ENCODE assay signal across 13 mouse cellular contexts in the genomic region with DNA sequence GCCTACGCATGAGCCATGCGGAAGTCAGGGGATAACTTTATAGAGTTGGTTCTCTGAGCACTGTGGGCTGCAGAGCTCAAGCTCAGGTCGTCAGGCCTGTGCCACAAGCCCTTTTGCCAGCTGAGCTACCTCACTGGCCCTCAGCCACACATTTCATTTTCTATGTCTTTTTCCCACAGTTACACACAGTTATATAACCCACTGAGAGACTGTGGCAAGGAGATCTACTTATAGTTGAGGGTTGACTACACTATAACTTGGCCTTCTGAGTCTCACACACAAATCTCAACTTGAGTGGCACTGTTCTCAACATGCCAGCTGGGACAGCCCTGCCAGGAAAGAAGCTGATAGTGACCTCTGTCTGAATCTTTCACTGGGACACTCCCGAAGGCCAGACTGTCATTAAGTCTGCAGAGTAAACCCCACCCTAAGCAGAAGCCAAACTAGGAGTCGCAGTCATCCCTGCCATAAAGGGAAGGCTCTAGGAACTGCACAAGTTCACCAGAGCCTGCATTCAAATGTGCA. TPM values are rescaled to one million over a fixed set of nuclear protein-coding genes. Genes with fewer than 3 reads are reported as not detected.
DNase-seq lines count a peak whose midpoint lies in the region; ATAC-seq and TF ChIP-seq lines count a peak whose summit lies in the region.
"Had no signal": no experiment of that assay in that cellular context is flagged by ENCODE, and none has a peak within 500 bp of the region (broad histone marks: within the 10 kb centered on the region; RNA-seq: fewer than 3 reads in every experiment).

No protein-coding gene starts in this region.

- TF ChIP-seq EP300 in lung, postnatal 0 days (IDR thresholded peaks at IDR 0.05), result no peak

- ATAC-seq in lung, postnatal 0 days, result no peak
- ATAC-seq in heart, embryonic 16.5 days (replicated peaks; ENCODE audit: extremely low read depth, insufficient read depth, low FRiP score), result no peak
- ATAC-seq in stomach, embryonic 16.5 days (ENCODE audit: insufficient read depth, low FRiP score), result no peak
- ATAC-seq in forebrain, postnatal 0 days, result no peak

- no peak for TF ChIP-seq POLR2A in thymus, adult 2 months (IDR thresholded peaks at IDR 0.05; ENCODE audit: control insufficient read depth, extremely low read depth, insufficient read depth, low read length, poor library complexity)

- no peaks in the 10 kb centered on the region for H3K9me3 ChIP-seq in lung, postnatal 0 days (ENCODE audit: low read length)
- no peaks in the 10 kb centered on the region for H3K9me3 ChIP-seq in heart, embryonic 16.5 days (replicated peaks; ENCODE audit: control insufficient read depth, low read length)
- no peaks in the 10 kb centered on the region for H3K9me3 ChIP-seq in stomach, embryonic 16.5 days (replicated peaks; ENCODE audit: control insufficient read depth, low read length)
- no peaks in the 10 kb centered on the region for H3K9me3 ChIP-seq in forebrain, postnatal 0 days (ENCODE audit: low read length)
- H3K9me3 ChIP-seq: midbrain, embryonic 10.5 days had no signal

- no peak overlapping the region for H3K4me3 ChIP-seq in lung, postnatal 0 days (ENCODE audit: low read depth, low read length)
- no peak overlapping the region for H3K4me3 ChIP-seq in heart, embryonic 16.5 days (ENCODE audit: low read length)
- H3K4me3 ChIP-seq in stomach, embryonic 16.5 days (replicated peaks; ENCODE audit: low read length), result no peak overlapping the region
- H3K4me3 ChIP-seq in forebrain, postnatal 0 days (ENCODE audit: low read depth, low read length), result no peak overlapping the region
- no peak overlapping the region for H3K4me3 ChIP-seq in thymus, adult 2 months (ENCODE audit: control insufficient read depth, insufficient read depth, low read length)
- H3K4me3 ChIP-seq: midbrain, embryonic 10.5 days had no signal

- peak overlapping the region; percentile 51; the same call in 1 of the 2 replicates for H3K27ac ChIP-seq in lung, postnatal 0 days (ENCODE audit: low read length)
- H3K27ac ChIP-seq in heart, embryonic 16.5 days (ENCODE audit: low read length), result peak overlapping the region; percentile 87
- H3K27ac ChIP-seq in stomach, embryonic 16.5 days (ENCODE audit: low read length), result peak overlapping the region; percentile 42; the same call in 1 of the 2 replicates
- H3K27ac ChIP-seq in forebrain, postnatal 0 days (ENCODE audit: low read depth, low read length), result no peak overlapping the region
- H3K27ac ChIP-seq in thymus, adult 2 months (ENCODE audit: control insufficient read depth, insufficient read depth, low read length), result no peak overlapping the region
- H3K27ac ChIP-seq: midbrain, embryonic 10.5 days had no signal

- DNase-seq in frontal cortex, postnatal 36 days (ENCODE audit: low spot score in 2 of 2), result peak; percentile 19 to 23
- no peak for DNase-seq in frontal cortex, postnatal 25 days (ENCODE audit: low spot score in 2 of 2)
- DNase-seq in lung, postnatal 0 days (ENCODE audit: low spot score), result no peak
- DNase-seq in lung, postnatal 4 days, result no peak
- DNase-seq in forebrain, postnatal 0 days, result no peak
- DNase-seq in thymus, adult 2 months, result no peak
- DNase-seq: cerebellum, postnatal 10 days; layer of hippocampus, adult 9-11 months; thymus, postnatal 36 days had no signal

- H3K36me3 ChIP-seq in lung, postnatal 0 days (ENCODE audit: insufficient read depth, low read length), result no peaks in the 10 kb centered on the region
- H3K36me3 ChIP-seq in heart, embryonic 16.5 days (ENCODE audit: control insufficient read depth, insufficient read depth), result no peaks in the 10 kb centered on the region
- H3K36me3 ChIP-seq in stomach, embryonic 16.5 days (ENCODE audit: control insufficient read depth, insufficient read depth, low read length), result no peaks in the 10 kb centered on the region
- H3K36me3 ChIP-seq in forebrain, postnatal 0 days (ENCODE audit: insufficient read depth), result no peaks in the 10 kb centered on the region
- no peaks in the 10 kb centered on the region for H3K36me3 ChIP-seq in thymus, adult 2 months (ENCODE audit: control insufficient read depth, insufficient read depth, low read length)
- H3K36me3 ChIP-seq: midbrain, embryonic 10.5 days had no signal

- H3K9ac ChIP-seq in lung, postnatal 0 days (replicated peaks; ENCODE audit: low read depth), result no peak overlapping the region
- peak overlapping the region; percentile 33 for H3K9ac ChIP-seq in heart, embryonic 16.5 days (ENCODE audit: low read length)
- H3K9ac ChIP-seq in stomach, embryonic 16.5 days (ENCODE audit: low read length), result 0 out of 2 replicates have a peak overlapping the region, but pooled peaks have one; percentile 23
- no peak overlapping the region for H3K9ac ChIP-seq in forebrain, postnatal 0 days

- no peak overlapping the region for H3K4me2 ChIP-seq in lung, postnatal 0 days (replicated peaks; ENCODE audit: low read depth, low read length)
- no peak overlapping the region for H3K4me2 ChIP-seq in heart, embryonic 16.5 days (ENCODE audit: low read depth, low read length)
- no peak overlapping the region for H3K4me2 ChIP-seq in stomach, embryonic 16.5 days (ENCODE audit: low read depth, low read length)
- H3K4me2 ChIP-seq in forebrain, postnatal 0 days (ENCODE audit: low read depth), result no peak overlapping the region
- H3K4me2 ChIP-seq: liver, embryonic 11.5 days had no signal

- peaks cover 17% of the 10 kb centered on the region; the same call in 1 of the 2 replicates for H3K4me1 ChIP-seq in lung, postnatal 0 days (ENCODE audit: insufficient read depth, low read depth, low read length)
- peaks cover 46% of the 10 kb centered on the region for H3K4me1 ChIP-seq in heart, embryonic 16.5 days (ENCODE audit: control insufficient read depth, insufficient read depth, low read length)
- peaks cover 25% of the 10 kb centered on the region for H3K4me1 ChIP-seq in stomach, embryonic 16.5 days (ENCODE audit: control insufficient read depth, insufficient read depth, low read length)
- H3K4me1 ChIP-seq in forebrain, postnatal 0 days (ENCODE audit: insufficient read depth), result no peaks in the 10 kb centered on the region
- no peaks in the 10 kb centered on the region for H3K4me1 ChIP-seq in thymus, adult 2 months (replicated peaks; ENCODE audit: control insufficient read depth, insufficient read depth, low read length)

- WGBS in lung, postnatal 0 days, result 55% methylated on average over 5 of the region's 5 CpGs
- 55% methylated on average over 5 of the region's 5 CpGs for WGBS in heart, embryonic 16.5 days
- WGBS in stomach, embryonic 16.5 days, result 61% methylated on average over 5 of the region's 5 CpGs
- 82% methylated on average over 5 of the region's 5 CpGs for WGBS in forebrain, postnatal 0 days
- WGBS in thymus, adult 2 months, result 95% methylated on average over 5 of the region's 5 CpGs

- no peak for TF ChIP-seq CTCF in lung, postnatal 0 days (IDR thresholded peaks at IDR 0.05)
- no peak for TF ChIP-seq CTCF in forebrain, postnatal 0 days (IDR thresholded peaks at IDR 0.05; ENCODE audit: low read depth)
- no peak for TF ChIP-seq CTCF in thymus, adult 2 months (IDR thresholded peaks at IDR 0.05; ENCODE audit: borderline replicate concordance, control insufficient read depth, extremely low read depth, insufficient read depth, low read length, poor library complexity)

- H3K27me3 ChIP-seq in lung, postnatal 0 days (replicated peaks; ENCODE audit: insufficient read depth, low read length), result no peaks in the 10 kb centered on the region
- H3K27me3 ChIP-seq in heart, embryonic 16.5 days (ENCODE audit: control insufficient read depth, insufficient read depth, low read length), result no peaks in the 10 kb centered on the region
- no peaks in the 10 kb centered on the region for H3K27me3 ChIP-seq in stomach, embryonic 16.5 days (ENCODE audit: control insufficient read depth, insufficient read depth, low read length)
- H3K27me3 ChIP-seq in forebrain, postnatal 0 days (ENCODE audit: insufficient read depth, low read length), result no peaks in the 10 kb centered on the region
- H3K27me3 ChIP-seq in thymus, adult 2 months (ENCODE audit: control insufficient read depth, insufficient read depth, low read length), result no peaks in the 10 kb centered on the region

RNA-seq across cellular contexts. Expression of gene Ppp1cb, which starts 44.1 kb away (rescaled TPM):
- 159 and 165 TPM in 2 replicates for polyA plus RNA-seq in lung, postnatal 0 days (2015; fragmentation: Nextera tagmentation; extraction: Ambion mirVana)
- polyA plus RNA-seq in heart, embryonic 16.5 days (2015; fragmentation: Nextera tagmentation; extraction: Ambion mirVana), result 225 and 251 TPM in 2 replicates
- 246 and 251 TPM in 2 replicates for polyA plus RNA-seq in stomach, embryonic 16.5 days (2015; fragmentation: Nextera tagmentation; extraction: Ambion mirVana)
- 166 and 195 TPM in 2 replicates for total RNA-seq in forebrain, postnatal 0 days (2014; rRNA removed)
- 205 and 209 TPM in 2 replicates for polyA plus RNA-seq in forebrain, postnatal 0 days (2015; fragmentation: Nextera tagmentation; extraction: Ambion mirVana)
- 24.5 and 26.4 TPM in 2 replicates for polyA plus RNA-seq in thymus, adult 2 months (2012; rRNA removed)

Comparison
In these comparisons a context has a peak if more than half of its experiments do, and no peak if none do; other contexts are left out.
1. DNase-seq: peak in frontal cortex, postnatal 36 days (2 of 2); none in frontal cortex, postnatal 25 days (0 of 2), lung, postnatal 0 days (single experiment), lung, postnatal 4 days (0 of 2), forebrain, postnatal 0 days (single experiment) and thymus, adult 2 months (single experiment).
2. H3K27ac ChIP-seq: peak in lung, postnatal 0 days (single experiment), heart, embryonic 16.5 days (single experiment) and stomach, embryonic 16.5 days (single experiment); none in forebrain, postnatal 0 days (single experiment) and thymus, adult 2 months (single experiment).
3. H3K9ac ChIP-seq: peak in heart, embryonic 16.5 days (single experiment) and stomach, embryonic 16.5 days (single experiment); none in lung, postnatal 0 days (single experiment) and forebrain, postnatal 0 days (single experiment).